Mouse (Mus musculus): ENCODE measurements at regions not wholly inside any gene's neighbourhood (a gene's known extent, or its start where the extent isn't known, plus 50 kb on each side); places are given as distances from the start of the nearest gene placed in this dataset.

DNA sequence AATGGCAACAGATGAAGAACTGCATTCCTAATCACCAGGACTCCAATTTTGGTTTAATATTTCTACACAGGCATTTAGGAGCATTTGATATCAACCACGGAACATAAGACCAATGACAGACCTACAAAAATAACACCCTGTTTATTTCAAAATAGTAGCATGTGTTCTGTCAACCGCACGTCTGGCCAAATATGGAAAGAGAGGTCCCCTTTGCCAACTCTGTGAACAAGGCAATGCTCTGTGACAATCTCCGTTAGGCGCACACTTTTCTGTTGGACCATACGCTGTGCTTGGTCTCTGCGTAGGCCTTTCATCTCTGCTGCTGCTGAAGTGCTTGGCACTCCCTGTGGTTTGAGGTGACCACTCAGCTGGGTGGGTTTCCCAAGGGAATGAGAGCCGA lies 173.2 kb downstream of the Gadd45g start:
- DNase-seq, result no peak

DNA sequence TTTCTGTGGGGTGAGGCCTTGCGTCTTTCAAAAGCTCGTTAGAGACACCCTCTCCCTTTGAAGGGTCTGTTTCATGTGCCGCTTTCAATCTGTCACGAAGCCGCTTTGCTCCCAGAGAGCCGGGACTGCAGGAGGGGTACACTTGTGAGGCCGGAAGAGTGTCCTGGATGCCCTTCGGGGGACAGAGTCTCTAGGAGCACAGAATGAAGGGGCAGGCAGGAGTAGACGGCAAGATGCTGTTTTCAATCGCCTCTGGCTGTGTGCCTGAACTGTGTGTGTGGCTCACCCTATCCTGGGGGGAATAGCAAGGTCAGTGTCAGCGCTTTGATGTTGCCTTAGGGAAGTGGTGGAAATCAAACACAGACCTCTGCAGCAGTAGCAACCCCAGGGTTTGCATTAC lies 174.7 kb downstream of the Gadd45g start:
- peak; percentile 48 for DNase-seq

DNA sequence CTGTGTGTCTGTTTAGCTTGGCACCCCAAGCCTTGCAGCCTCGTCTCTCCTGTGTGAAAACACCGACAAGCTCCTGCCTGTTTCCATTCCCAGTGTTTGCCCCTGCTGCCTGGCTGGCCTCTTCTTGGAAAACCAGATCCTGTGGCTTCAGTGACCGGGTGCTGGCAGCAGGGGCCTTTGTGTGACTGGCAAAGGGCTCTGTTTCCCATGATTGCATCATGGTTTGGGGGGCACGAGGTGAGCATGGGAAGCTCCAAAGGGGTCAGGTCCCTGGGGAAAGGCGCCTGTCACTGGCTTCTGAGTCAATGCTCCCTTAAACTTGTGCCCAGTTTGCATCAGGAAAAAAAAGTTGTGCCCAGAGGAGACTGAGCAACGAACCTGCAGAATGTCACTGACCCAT lies 175.3 kb downstream of the Gadd45g start:
- DNase-seq, result no peak

DNA sequence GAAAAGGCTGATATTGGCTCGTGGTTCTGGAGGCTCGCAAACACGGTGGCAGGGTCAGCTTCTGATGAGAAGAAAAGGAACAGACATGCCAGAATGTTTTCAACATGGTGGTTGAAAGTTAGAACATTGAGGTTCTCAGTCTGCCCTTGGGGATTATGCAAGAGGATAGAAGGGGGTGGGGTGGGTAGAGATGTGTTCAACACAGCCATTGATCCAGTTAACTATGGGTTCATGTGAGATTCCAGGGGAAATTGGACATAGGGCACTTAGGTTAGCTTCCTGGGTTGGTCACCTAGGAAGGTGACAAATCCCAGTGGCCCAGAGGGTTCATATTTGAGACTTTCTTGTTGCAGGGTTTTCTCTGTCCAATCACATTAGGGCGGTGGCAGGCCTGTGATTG lies 176.1 kb downstream of the Gadd45g start:
- DNase-seq, result no peak

DNA sequence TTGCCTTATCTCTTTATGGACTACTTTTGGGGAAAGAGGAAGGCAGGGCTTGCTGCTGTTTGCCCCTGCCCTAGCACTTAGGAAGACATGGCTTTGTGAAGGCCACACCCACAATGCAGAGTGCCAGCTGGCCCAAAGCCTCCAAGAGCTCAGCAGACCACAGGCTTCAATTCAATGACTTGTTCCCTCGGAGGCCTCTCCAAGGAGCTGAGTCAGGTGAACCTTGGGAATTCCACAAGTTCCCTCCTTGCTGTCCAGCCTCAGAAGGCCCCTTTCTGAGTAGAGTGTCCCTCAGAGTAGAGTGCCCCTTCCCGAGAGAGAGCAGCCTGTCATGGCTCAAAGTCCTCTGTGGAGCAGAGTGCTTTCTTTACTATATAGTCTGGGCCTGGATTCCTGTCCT lies 177.9 kb downstream of the Gadd45g start:
- DNase-seq, result peak; percentile 41

DNA sequence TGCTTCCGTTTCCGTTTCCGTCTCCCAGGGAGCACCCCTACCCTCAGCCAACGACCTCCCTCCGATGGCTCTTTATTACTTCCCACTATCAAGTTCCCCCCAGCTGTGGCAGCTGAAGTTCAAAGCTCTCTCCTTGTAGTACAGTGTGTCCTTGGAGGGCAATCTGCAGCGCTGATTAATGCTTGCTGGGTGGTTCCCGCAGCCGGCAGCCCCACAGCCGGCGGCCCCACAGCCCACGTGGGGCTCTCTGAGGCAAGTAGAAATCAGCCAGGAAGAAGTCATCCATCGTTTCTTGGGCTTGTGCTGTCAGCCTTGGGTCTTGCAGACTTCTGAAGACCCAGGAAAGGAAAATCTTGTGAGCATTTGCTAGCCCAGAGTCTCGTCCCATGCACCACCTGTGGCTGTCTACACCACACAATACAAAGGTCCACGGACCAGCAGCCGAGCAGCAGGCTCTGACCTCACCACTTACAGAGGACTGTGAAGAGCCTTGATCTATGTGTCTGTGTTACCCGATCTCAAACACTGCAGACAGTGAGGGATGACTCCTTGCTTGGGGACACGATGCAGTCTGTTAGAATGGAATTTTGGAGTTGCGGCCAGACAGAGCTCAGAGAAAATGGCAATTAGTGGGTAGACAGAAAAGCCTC lies 178.5 kb downstream of the Gadd45g start:
- peak; percentile 45 for DNase-seq

DNA sequence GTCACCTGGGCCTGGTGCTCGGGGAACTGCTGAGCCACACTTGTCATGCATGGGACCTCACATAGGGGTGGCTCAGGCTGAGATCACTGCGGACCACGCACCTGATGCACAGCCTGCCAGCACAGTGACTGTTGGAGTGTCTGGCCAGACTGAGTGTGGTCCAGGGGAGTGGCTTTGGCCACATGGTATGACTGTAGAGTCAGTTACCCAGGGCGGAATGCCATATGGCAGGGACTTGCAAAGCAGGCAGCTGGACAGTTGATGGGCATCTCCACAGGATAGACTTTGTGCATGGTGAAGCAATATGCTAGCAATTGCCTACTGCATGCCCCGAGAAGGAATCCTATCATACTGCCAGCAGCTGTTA lies 179.0 kb downstream of the Gadd45g start:
- DNase-seq, result peak; percentile 71

DNA sequence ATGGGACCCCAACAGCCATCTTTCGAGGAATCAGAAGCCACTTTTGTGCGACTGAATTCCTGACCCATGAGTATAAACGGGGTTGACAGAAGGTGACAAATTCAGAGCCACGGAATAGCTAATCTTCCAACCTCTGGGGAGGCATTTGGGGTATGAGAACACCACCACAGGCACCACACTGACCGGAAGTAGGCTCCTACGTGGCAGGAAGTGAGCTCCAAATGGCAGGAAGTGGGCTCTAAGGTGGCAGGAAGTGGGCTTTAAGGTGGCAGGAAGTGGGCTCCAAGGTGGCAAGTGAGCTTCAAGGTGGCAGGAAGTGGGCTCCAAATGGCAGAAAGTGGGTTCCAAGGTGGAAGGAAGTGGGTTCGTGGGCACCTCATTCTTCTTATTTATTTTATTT lies 179.8 kb downstream of the Gadd45g start:
- no peak for DNase-seq

DNA sequence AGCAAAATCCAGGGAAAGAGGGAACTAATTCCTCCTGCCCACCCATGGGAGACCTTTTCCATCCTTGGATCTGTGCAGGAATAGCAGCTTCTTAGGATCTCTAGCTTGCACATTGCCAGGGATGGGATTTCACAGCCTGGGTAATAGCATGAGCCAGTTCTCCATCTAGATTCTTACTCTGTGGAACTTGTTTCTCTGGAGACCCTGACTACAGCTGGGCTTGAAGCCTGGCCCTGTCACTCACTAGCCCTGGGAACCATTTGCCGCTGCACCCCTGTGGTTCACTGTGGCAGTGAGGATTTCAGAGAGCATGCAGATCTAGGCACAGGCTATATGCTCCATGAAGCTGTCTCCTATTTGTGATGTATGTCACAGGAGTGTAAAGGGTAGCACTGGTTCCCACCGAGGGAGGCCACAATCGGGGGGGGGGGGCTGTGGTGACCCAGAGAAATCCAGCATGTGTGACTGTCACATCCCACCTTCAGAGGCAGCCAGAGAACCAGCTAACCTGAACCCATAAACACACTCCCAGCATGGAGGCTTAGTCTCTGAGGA lies 183.5 kb downstream of the Gadd45g start:
- DNase-seq, result no peak

DNA sequence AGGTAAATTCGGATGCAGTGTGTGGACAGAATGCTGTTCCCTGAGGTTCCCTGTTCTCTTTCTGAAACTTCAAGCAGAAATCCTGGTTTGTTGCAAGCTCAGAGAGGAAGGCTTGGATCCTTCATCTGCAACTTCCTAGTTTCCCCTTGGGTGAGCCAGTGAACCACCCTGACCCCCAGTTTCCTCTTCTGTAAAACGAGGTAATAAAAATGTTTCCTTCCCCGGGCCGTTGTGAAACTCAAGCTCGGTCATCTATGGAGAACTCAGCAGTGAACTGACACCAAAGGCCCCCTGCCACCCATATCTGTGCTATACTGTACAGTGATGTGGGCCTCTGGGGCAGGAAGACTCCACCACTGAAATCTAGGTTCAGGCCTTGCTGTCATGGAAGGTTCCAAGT lies 185.0 kb downstream of the Gadd45g start:
- no peak for DNase-seq

DNA sequence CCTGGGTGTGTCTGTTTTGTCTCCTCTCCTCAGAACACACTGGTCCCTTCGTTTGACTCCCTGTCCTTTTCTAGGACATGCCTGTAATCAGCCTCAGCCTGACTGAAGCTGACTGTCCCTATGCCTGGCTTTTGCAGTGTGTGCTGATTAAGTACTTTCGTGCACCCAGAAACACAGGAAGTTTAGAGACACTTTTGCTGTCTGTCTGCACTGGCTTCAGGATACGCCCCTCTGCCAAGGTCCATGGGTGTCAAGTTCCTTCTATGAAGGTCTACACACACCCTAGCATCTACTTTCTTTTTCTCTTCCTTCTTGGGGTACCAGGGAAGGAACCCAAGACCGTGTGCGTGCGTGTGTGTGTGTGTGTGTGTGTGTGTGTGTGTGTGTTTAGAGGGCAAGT lies 189.3 kb downstream of the Gadd45g start:
- DNase-seq, result no peak

DNA sequence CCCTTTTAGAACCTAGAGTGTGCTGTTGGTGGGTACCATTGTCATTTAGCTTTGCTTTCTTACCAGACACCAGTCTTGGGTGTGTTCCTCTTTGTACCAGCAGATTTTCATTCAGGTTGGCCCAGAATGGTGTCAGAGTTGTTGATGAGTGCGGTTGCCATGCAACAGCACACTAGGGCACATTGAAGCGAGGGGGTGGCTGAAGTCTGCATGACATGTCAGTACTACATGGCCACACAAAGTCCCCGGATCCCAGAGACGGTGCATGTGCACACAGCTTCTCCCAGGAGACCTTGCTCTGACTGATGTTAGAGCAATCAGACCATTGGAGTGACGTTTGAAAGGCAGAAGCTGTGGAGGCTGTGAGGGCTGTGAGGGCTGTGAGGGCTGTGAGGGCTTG lies 189.9 kb downstream of the Gadd45g start:
- DNase-seq, result peak; percentile 61

DNA sequence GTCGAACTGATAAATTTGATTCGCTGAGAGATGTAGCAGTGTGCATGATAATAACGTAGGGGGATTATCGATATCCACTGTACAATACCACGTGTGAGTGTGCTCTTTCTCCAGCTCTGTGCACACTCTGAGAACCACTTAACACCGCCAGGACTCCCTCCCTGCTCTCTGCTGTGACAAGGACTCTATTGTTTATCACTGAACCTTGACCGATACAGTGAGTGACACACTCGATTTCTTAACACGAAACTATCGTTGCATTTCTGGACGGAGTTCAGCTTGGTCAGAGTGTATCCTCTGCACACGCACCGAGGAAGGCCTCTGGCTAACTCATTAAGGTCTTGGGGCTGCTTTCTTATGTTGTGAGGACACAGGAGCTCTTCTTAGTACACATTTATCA lies 190.7 kb downstream of the Gadd45g start:
- peak; percentile 64 for DNase-seq

DNA sequence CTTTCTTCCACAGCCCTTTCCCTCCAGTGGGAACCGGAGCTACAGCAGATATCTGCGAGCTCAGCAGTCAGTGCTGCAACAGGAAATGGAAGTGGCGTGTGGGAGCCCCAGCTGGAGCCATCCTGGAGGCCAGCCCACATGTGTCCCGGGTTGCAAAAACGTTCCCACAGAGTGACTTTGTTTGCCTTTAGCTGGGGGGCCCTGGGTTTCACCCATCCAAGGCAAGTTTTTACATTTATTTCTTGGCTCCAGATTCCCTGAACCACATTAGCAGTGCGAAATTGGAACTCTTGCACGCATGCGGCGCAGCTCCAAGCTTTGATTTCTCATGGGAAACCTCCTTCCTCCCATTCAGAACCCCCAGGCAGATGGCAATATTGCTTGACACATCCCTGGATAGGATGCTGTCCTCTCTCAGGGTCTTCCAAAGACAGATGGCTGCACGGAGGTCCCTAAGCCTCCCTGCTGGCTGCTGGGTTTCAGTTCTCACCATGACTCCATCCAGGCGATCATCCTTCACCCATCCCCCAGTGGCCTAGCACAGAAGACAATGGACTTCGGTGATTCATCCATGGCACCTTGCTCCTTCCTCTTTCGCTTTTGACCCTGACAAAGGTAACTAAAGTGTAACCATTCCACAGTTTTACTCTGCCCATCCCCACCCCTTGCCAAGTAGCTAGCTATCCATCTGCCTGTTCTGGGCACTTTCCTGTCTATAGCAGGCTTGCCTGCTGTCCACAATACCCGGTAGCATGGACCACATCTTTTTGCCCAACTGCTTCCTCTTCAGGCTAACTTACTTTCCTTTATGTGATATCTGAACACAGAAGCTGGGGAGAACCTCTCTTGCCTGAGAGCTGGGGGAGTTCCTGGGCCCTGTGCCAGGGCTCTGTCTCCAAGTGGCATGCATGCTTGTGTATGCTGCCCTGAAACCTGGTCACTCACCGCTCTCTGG lies 195.3 kb downstream of the Gadd45g start:
- DNase-seq, result peak; percentile 53

DNA sequence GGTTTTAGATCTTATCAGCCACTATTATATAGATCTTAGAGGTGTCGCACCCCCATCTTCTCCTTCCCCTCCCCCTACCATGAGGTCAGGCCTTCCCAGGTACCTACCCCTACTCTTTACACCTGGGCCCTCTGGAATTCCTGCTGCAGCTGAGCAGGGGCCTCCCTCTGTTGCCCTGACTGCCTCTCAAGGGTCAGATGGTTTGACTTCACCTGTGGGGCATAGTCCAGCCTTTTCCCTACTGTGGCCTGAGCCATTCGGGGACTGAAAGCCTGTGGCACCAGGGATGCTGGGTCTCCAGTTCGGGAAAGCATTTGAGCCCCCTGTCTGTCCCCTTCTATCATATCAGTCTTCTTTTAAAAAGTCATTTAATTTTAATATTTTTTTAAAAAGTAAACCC lies 196.4 kb downstream of the Gadd45g start:
- no peak for DNase-seq

DNA sequence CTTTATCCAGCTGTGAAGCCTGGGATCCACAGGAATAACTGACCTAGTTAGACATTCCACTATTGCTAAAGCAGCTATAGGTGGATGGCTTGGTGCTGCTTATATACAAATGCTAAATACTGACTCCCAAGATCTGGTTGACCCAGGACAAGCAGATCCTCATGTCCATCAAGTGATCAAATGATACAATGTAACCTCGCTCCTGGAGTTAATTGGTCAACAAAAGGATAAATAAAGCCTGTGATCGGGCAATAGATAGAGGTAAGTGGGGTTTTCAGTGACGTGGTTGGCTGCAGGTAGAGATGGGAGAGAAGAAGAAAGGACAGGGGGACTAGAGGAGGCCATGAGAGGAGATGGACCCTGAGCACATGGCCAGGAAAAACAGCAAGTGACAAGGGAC lies 197.4 kb downstream of the Gadd45g start:
- no peak for DNase-seq

DNA sequence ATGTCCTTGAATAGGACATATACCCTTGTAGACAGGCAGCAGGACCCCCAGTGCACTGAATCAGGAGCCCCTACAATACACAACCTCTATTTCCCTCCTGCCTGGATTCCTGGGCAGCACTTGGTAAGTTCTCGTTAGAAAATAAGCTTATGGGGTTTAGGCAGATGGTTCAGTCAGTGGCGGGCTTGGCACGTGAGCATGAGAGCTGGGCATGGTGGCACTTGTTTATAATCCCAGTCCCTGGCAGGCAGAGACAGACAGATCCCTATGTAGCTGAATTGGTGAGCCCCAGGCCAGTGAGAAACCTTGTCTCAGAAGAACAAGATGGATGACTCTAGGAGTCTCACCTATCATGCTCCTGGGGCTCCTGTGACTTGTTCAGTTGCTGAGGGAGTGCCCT lies 198.9 kb downstream of the Gadd45g start:
- peak; percentile 37 for DNase-seq

DNA sequence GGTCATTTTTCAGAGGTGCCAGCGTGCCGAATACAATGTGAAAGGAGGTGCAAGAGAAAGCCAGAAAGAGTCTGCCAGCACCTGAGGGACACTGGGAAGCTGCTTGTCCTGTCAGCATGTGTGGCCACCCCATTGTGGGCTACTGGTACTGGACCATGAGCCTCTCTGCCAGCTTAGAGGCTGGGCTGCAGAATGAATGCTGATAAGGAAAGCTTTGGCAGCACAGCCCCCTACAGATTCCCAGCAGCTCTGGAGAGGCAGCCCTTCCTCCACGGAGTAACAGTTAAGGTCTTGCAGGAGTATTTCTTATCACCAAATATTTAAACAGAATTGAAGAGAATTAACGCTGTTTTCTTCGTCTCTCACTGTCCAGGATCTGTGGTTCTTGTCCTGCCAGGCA lies 199.5 kb downstream of the Gadd45g start:
- DNase-seq, result no peak

DNA sequence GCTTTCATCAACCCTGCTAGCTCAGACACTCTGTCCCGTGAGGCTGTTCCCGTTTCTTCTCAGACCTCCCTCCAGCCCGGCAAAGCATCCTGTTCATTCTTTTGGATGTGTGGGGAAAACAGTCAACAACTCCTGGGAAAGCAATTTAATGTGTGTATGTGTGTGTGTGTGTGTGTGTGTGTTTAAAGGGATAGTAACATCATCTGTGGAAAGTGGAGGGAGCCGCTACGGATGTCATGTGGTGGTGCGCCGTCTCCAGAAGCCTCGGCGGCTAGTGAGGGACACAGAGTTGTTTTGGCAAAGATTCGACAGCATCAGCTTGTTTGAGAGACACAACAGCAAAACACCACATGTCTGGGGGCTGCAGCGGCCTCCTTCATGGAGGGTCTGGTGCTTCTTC lies 200.2 kb downstream of the Gadd45g start:
- no peak for DNase-seq

DNA sequence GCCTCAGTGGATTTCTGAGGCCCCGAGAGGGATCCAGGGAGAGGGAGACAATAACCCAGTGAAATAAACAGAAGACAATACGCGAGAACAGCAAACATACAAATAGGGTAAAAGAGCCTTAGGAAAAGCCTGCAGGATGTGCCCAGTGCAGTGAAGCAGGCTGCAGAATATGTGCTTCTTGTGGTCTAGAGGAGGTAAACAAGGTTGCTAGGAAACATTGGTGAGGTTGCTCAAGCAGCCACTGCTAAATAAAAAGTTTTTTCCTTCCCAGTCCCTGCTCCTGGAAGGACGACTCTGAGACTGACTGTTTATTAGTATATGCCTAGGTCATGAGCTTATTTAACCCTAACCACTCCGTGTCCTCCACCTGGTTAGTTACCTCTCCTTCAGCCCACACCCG lies 201.5 kb downstream of the Gadd45g start:
- DNase-seq, result no peak

DNA sequence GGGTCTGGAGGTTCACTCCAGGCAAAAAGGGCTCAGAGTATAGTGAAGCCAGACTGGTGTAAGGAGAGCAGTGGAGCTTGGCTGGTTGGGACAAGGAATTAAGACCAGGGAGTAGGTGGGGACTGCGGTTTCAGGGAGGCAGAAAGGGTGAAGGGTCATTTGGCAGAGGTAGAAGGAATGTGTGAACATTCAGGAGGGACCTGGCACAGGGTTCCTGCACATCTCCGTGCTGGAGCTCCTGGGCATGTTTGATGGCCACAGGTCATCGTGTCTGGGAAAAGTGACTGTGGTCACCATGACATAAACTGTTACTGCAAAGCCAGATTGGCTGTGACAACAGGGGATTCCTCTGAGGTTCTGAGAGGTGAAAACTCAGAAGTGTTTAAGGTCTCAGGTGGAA lies 202.3 kb downstream of the Gadd45g start:
- DNase-seq, result no peak

DNA sequence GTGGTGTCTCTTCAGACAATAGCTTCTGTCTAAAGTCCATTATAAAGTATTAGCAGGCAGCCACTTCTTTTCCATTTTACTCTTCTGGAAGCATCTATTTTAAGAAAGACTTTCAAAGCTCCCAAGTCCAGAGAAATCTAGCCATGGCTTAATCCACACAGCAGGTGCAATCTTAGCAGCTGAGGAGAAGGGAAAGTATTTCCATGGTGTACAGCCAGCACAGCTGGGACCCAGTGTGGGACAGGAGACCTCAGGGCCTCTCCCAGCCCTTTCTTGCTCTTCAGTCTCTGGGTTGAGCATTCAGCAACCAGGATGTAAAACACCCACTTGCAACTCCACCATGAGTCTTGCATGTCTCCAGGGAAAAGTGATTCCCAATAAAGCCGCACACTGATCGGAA lies 202.8 kb downstream of the Gadd45g start:
- DNase-seq, result no peak

DNA sequence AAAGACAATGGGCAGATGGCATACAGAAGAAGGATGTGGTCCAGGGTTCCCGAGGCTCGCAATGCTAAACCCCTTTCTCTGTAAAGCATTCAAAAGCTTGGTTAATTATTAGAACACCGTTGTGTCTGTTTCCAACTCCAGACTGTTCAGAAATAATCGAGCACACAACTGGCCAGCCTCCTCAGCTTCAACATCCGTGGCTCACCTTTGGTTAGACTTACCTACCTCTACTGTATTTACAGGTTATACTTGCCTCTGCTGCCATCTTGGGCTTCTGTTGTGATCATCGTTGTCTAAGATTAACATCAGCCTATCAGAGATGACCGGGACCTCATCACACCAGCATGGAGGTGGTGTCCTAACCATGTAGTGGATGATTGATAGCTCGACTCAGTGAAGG lies 209.3 kb downstream of the Gadd45g start:
- no peak for DNase-seq

DNA sequence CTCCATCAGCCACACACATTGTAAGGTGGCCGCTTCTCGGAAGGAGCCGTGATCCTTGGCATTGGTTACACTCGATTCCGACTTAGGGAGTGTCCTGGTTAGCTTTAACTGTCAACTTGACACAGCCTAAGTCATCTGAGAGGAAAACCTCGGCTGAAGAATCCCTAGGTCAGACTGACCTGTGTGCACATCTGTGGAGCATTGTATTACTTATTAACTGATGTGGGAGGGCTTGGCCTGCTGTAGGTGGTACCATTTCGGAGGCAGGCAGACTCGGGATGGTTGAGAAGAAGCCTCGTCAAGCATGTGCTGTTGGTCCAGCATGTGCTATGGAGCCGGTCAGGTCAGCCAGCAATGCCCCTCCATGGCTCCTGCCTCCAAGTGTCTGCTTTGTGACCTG lies 211.0 kb downstream of the Gadd45g start:
- DNase-seq, result no peak

All from retina, postnatal 1 day (tissue).